Mouse (Mus musculus) layer of hippocampus, adult 8-10 months (tissue): ENCODE measurements at regions not wholly inside any gene's neighbourhood (a gene's known extent, or its start where the extent isn't known, plus 50 kb on each side); places are given as distances from the start of the nearest gene placed in this dataset.
A peak's percentile ranks its signal among the peaks of the same experiment; 100 is the strongest.

Experiments
- DNase-seq, 2 experiments: peaks; one replicate each; pipeline ENCODE4 v3.0.0; 2022; ENCODE audit warnings: low spot score in 2 of 2

DNA sequence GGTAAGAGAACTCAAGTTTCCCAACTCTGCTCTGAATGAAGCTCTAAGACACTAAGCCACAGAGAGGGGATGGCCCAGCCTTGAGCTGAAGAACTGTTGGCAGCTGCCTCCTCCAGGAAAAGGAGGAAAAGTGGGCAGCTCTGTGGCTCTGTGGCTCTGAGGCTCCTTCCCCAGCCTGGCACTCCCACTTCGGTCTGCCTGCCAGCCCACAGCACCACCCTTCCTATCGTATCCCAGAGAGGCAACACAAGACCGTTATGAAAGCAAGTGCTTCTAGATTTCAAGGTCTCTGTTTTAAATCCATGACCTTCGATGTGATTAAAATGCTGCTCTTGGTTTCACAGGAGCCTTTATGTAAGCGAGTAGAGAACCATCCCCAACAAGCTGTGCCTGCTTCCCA is 53.5 kb upstream of the Kcna5 start:
- DNase-seq: no peak

DNA sequence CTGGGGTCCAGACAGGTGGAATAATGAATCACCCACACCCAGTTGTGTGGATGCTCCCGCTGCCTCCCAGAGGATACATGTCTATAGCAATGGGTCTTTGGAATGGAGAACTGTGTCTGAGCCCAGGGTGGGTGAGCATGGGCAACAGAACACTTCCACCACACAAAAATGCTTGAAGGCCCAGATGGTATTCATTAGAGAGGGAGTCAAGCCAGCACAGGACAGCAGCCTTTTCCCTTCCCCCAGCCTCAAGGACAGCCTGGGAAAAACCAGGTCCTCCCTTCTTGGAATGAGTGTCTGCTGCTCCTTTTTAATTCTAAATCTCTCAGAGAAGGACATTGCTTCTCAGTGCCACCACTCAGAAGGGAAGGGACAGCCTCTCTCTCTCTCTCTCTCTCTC is 52.3 kb upstream of the Kcna5 start:
- no peak for DNase-seq

DNA sequence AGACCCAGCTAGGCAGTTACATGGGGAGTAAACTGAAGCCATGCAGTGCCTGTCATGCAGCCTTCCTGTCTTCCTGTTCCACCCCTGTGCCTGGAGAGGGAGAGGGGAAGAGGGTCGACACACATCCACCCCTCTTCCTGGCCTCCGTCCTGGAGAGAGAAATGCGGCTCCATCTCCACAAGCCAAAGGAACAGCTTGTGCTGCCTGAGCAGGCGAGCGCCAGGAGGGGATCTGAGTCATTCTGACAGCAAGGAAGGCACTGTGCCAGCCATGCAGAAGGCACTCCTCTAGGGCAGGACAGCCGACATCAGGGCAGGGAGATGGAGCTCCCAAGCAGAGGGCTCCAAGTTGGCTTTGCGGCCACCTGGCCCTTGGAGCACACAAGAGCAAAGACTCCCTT is 50.6 kb upstream of the Kcna5 start:
- DNase-seq: peak; percentile 90
